Mouse (Mus musculus) layer of hippocampus, postnatal 10 days (tissue): ENCODE data around the gene Grap2. TPM values are rescaled to one million over a fixed set of nuclear protein-coding genes. Genes with fewer than 3 reads are reported as not detected.
A peak's percentile ranks its signal among the peaks of the same experiment; 100 is the strongest.

Experiments
- DNase-seq, 2 experiments: peaks; one replicate each; pipeline ENCODE4 v3.0.0; 2021; ENCODE audit warnings: low spot score in 2 of 2
- total RNA-seq, 2 experiments: library from RNA; stranded (reverse); gene quantifications; 2 replicates each; pipeline ENCODE4 v1.2.3; 2021

The Grap2 gene
- total RNA-seq, 2 experiments from 2014 or later: 0.59 to 0.78 TPM

DNA sequence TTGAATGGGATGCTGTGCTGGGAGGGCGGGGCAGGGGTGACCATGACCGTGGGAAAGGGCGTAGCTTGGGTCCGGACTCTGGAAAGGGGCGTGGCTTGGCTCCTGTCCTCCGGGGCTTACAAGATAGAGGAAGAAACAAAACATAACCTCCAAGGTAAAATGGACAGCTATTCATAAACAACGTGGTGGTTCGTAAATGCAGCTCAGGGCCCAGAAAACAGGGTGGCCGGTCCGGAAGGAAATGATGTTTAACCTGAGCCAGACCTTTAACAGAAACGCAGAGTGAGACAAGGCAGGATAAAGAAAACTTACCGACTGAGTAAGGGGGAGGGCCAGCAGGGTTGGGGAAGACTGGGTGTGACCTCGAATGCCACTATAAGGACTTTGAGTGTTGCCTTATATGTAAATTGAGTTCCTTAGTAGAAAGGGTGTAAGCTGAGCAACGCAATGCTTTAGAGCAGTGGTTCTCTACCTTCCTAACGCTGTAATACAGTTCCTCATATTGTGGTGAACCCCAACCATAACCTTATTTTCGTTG, 26.9 kb downstream of the Grap2 start:
- DNase-seq: no peak

GRCm38 (mm10) chr15:80599843-80600242, 27.4 kb downstream of the Grap2 start:
- no peak for DNase-seq

- no peak for DNase-seq
These were observed 29.1 kb downstream of the Grap2 start for GRCm38 (mm10) chr15:80601456-80601855.

DNA sequence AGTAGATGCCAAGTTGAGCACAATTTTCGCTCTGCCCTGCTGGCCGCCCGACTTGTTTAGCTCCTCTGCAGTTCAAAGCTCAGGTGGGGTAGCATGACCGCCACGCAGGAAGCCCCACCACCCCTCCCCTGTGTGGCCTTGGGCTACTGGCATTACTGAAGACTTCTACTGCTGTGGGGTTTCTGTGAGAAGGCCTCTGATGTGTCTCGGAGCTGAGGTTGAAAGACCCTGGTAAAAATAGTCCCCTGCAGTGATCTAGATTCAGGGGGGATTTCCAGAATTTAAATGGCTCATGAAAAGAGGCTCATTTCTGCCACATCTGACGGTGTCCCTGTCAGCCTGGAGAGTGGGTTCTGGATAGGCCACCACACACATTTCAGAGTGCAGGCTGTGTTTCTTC, 30.1 kb downstream of the Grap2 start:
- DNase-seq: no peak

DNA sequence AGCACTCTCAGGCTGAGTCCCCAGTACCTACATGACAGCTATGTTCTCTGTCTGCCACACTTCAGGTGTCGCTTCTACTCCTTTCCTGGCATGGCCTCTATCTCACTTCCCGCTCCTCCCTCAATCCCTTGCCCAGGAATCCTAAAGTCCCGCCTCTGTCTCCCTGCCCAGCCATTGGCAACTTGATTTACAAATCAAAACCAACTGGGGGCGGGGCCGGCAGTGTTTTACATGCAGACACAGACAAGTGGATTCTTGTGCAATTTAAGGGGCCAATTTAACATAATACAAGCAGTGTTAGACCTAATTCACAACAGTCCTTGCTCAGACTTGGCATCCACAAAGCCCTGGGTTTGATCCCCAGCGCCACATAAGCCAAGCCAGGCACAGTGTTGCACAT, 31.6 kb downstream of the Grap2 start:
- no peak for DNase-seq

DNA sequence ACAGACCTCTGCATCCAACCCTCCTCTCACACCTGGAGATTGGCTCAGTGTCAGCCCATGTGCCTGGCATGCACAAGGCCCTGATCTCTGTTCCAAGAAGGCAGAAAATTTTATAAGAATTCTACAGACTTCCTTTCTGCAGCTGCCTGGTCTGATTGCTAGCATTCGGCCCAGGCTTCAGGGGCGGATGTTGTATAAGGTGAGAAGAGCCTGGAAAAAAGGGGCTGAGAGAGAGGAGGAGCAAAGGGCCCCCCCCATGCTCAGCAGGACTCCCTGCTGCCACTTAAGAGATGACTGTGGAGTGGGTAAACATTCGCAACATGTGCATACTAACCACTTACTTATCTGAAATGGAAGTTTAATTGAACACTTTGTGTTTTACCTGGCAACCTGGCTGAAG, 35.6 kb downstream of the Grap2 start:
- no peak for DNase-seq

GRCm38 (mm10) chr15:80610335-80610734, 37.9 kb downstream of the Grap2 start:
- no peak for DNase-seq

DNA sequence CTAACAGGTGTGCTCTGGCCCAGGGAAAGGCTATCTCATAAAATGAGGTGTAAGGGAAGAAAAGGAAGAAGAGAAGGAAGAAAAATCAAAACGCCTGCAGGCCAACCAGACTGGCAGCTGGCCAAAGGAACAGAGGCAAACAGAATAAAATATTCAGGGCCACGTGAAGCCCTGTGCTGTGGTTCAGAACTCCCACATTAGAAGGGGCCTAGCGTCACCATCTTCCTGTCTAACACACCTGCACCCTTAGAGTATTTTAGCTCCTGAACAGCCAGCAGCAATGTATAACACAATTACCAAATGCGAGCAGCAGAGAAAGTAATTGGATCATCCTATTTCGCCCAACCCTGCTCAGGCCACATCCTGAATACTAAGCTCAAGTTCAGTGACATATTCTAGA, 39.1 kb downstream of the Grap2 start:
- DNase-seq: no peak

- DNase-seq: no peak
These were observed 41.5 kb downstream of the Grap2 start for GRCm38 (mm10) chr15:80613904-80614303.

- no peak for DNase-seq
These were observed 42.3 kb downstream of the Grap2 start for GRCm38 (mm10) chr15:80614500-80615289.

DNA sequence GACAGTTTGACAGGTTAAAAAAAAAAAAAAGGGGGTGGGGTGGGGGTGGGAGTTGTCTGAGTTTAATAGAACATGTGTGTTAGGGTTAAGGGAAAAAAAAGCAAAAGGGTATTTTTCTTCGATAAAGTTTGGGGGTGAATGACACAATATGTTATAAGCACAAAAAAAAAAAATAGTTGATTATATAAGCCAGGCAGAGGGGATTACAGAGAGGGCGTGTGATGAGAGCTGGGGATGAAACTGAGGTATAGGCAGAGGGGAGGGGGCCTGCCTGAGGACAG, 42.8 kb downstream of the Grap2 start:
- DNase-seq: no peak

GRCm38 (mm10) chr15:80615636-80616383, 43.4 kb downstream of the Grap2 start:
- DNase-seq: no peak

DNA sequence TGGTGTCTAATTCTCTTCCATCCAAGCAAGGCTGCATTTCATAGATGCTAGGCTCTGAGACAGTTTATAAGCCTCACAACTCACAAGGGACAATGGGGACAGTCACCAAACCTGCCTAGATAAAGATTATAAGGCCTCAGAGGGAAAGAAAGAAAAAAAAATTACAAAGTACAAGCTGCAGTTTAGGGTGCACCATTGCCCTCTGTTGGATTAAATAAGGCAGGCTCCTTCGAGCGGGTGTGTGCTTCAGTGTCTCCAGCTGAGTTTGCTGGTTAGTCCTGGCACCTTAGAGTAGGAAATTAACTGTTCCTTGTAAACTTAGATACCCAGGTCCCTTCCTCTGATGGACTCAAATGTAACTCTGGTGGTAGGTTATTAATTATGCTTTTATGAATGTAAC, 45.4 kb downstream of the Grap2 start:
- DNase-seq: peak in 1 of 2 experiments; percentile 23

- DNase-seq: no peak
These were observed 46.8 kb downstream of the Grap2 start for GRCm38 (mm10) chr15:80619166-80619565.

DNA sequence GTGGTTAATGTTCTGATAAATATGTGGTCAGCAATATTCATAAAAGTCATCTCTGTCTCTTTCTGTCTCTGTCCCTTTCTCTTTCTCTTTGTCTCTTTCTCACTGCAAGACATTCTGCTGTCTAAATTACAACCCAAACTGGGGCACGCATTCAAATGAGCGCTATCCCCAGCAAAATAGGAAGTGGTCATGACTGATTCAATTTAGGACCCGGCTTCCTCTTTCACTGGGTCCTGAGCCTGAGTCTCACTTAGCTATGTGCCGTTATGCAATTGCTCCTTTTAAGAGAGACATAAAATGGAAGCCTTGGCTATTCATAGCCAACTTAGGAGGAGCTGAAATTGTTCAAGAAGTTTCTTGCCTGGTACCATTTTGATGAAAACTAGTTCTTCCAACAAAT, 47.4 kb downstream of the Grap2 start:
- no peak for DNase-seq

DNA sequence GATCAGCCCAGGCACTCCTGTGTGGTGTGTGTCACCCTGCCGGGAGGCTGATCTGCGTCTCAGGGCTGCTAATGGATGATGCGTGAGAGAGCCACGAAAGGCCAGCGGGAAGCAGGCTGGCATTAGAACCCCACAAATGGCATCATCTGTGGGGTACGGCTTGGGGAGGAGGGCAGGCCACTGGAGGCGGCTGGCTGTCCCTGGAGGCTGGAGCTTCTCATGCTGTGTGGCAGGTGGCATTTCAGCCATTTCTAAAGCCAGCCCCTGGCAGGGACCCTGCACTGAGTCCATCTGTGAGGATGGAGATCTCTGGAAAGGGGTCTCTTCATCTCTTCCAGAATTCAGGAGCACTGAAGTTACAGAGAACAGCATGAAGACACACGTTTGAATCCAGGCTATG, 48.0 kb downstream of the Grap2 start:
- DNase-seq: no peak

GRCm38 (mm10) chr15:80623171-80623837, 50.9 kb downstream of the Grap2 start:
- no peak for DNase-seq

- DNase-seq: no peak
These were observed 54.1 kb downstream of the Grap2 start for GRCm38 (mm10) chr15:80626472-80626871.

- DNase-seq: no peak
These were observed 57.8 kb downstream of the Grap2 start for GRCm38 (mm10) chr15:80630147-80630546.

DNA sequence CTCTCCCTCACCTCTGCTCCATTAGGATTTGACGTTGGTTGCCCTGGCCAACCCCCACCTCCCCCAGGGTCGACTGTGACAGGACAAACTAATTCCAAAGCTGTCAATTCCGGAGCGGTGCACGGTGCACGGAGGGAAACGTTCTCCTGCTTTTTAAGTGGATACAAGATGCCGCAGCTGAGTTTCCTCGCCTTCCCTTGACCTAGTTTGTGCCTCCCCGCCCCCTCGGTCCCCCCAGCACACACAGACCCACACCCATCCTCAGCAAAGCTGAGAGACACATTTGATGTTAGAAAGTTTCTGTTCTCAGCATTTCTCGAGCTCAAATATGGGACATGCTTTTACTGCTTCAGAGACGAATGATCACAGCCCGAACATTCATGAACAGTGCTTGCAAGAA, 58.3 kb downstream of the Grap2 start:
- no peak for DNase-seq

GRCm38 (mm10) chr15:80631311-80631710, 58.9 kb downstream of the Grap2 start:
- DNase-seq: no peak

- DNase-seq: no peak
These were observed 60.0 kb downstream of the Grap2 start for GRCm38 (mm10) chr15:80632280-80632893.
